Mouse (Mus musculus): ENCODE data around the gene Osbpl10. TPM values are rescaled to one million over a fixed set of nuclear protein-coding genes. Genes with fewer than 3 reads are reported as not detected.
A peak's percentile ranks its signal among the peaks of the same experiment; 100 is the strongest.

Osbpl10 gene
- polyA plus RNA-seq, 1 experiment from 2014 or later = 9.9 TPM

GRCm38 (mm10) chr9:115236352-115236841 lies 258.0 kb downstream of the Osbpl10 start:
- no peaks in the 10 kb centered on the region for H3K27me3 ChIP-seq
- ChIA-PET POLR2A (no interaction called here), CTCF (no interaction called here)
- peak; percentile 84 for ATAC-seq
- in situ Hi-C loops (cut with MboI; ENCODE audit: low pct_unique_long_range_greater_than_20kb) = no loop called here
- TF ChIP-seq CTCF (IDR thresholded peaks at IDR 0.05) = no peak
- peak; percentile 81 for DNase-seq (ENCODE audit: low read depth, low spot score)

GRCm38 (mm10) chr9:115237943-115238342 lies 259.6 kb downstream of the Osbpl10 start:
- ATAC-seq (no peak), DNase-seq (ENCODE audit: low read depth, low spot score) (no peak)
- POLR2A ChIA-PET = no interaction called here
- TF ChIP-seq CTCF (IDR thresholded peaks at IDR 0.05) = no peak
- CTCF ChIA-PET = interaction anchor here (1.3 kb wide), 1 partner anchor 74 kb away, joined by 4 read pairs; no protein-coding TSS in a partner anchor
- H3K27me3 ChIP-seq = no peaks in the 10 kb centered on the region
- in situ Hi-C loops (cut with MboI; ENCODE audit: low pct_unique_long_range_greater_than_20kb) = no loop called here

GRCm38 (mm10) chr9:115239861-115240260 lies 261.5 kb downstream of the Osbpl10 start:
- ChIA-PET POLR2A (no interaction called here), CTCF (interaction anchor here (2.0 kb wide), 1 partner anchor 22 kb away, joined by 5 read pairs; no protein-coding TSS in a partner anchor)
- H3K27me3 ChIP-seq = no peaks in the 10 kb centered on the region
- DNase-seq (ENCODE audit: low read depth, low spot score) = no peak
- in situ Hi-C loops (cut with MboI; ENCODE audit: low pct_unique_long_range_greater_than_20kb) = no loop called here
- TF ChIP-seq CTCF (IDR thresholded peaks at IDR 0.05) = no peak
- ATAC-seq = no peak

- H3K27me3 ChIP-seq = no peaks in the 10 kb centered on the region
- ChIA-PET POLR2A (no interaction called here), CTCF (no interaction called here)
- ATAC-seq = no peak
- DNase-seq (ENCODE audit: low read depth, low spot score) = no peak
- no peak for TF ChIP-seq CTCF (IDR thresholded peaks at IDR 0.05)
- in situ Hi-C loops (cut with MboI; ENCODE audit: low pct_unique_long_range_greater_than_20kb) = no loop called here
Observed at GRCm38 (mm10) chr9:115243630-115244029, 265.3 kb downstream of the Osbpl10 start.

GRCm38 (mm10) chr9:115245092-115245491 lies 266.7 kb downstream of the Osbpl10 start:
- POLR2A ChIA-PET = interaction anchor here (1.2 kb wide), 1 partner anchor 12 kb away, joined by 3 read pairs; no protein-coding TSS in a partner anchor
- ATAC-seq (peak; percentile 38), DNase-seq (ENCODE audit: low read depth, low spot score) (no peak)
- TF ChIP-seq CTCF (IDR thresholded peaks at IDR 0.05) = no peak
- in situ Hi-C loops (cut with MboI; ENCODE audit: low pct_unique_long_range_greater_than_20kb) = no loop called here
- H3K27me3 ChIP-seq = no peaks in the 10 kb centered on the region
- CTCF ChIA-PET = no interaction called here

GRCm38 (mm10) chr9:115249145-115249544 lies 270.8 kb downstream of the Osbpl10 start:
- no peaks in the 10 kb centered on the region for H3K27me3 ChIP-seq
- CTCF ChIA-PET = no interaction called here
- DNase-seq (ENCODE audit: low read depth, low spot score) (no peak), ATAC-seq (no peak)
- in situ Hi-C loops (cut with MboI; ENCODE audit: low pct_unique_long_range_greater_than_20kb) = no loop called here
- no peak for TF ChIP-seq CTCF (IDR thresholded peaks at IDR 0.05)
- POLR2A ChIA-PET = no interaction called here

GRCm38 (mm10) chr9:115257733-115258286 lies 279.4 kb downstream of the Osbpl10 start:
- TF ChIP-seq CTCF (IDR thresholded peaks at IDR 0.05) = no peak
- DNase-seq (ENCODE audit: low read depth, low spot score) (no peak), ATAC-seq (no peak)
- in situ Hi-C loops (cut with MboI; ENCODE audit: low pct_unique_long_range_greater_than_20kb) = no loop called here
- POLR2A ChIA-PET = interaction anchor here (1.1 kb wide), 1 partner anchor 12 kb away, joined by 3 read pairs; no protein-coding TSS in a partner anchor
- CTCF ChIA-PET = interaction anchor here (1.0 kb wide), 1 partner anchor 33 kb away, joined by 3 read pairs; no protein-coding TSS in a partner anchor
- no peaks in the 10 kb centered on the region for H3K27me3 ChIP-seq

GRCm38 (mm10) chr9:115259866-115260265 lies 281.5 kb downstream of the Osbpl10 start:
- in situ Hi-C loops (cut with MboI; ENCODE audit: low pct_unique_long_range_greater_than_20kb) = no loop called here
- no peaks in the 10 kb centered on the region for H3K27me3 ChIP-seq
- no peak for TF ChIP-seq CTCF (IDR thresholded peaks at IDR 0.05)
- ChIA-PET POLR2A (no interaction called here), CTCF (interaction anchor here (1.2 kb wide), 1 partner anchor 19 kb away, joined by 3 read pairs; no protein-coding TSS in a partner anchor)
- DNase-seq (ENCODE audit: low read depth, low spot score) = no peak
- no peak for ATAC-seq

- CTCF ChIA-PET = no interaction called here
- ATAC-seq (no peak), DNase-seq (ENCODE audit: low read depth, low spot score) (no peak)
- no peak for TF ChIP-seq CTCF (IDR thresholded peaks at IDR 0.05)
- no peaks in the 10 kb centered on the region for H3K27me3 ChIP-seq
- POLR2A ChIA-PET = no interaction called here
- in situ Hi-C loops (cut with MboI; ENCODE audit: low pct_unique_long_range_greater_than_20kb) = no loop called here
Observed at GRCm38 (mm10) chr9:115260464-115260863, 282.1 kb downstream of the Osbpl10 start.

GRCm38 (mm10) chr9:115261456-115261855 lies 283.1 kb downstream of the Osbpl10 start:
- TF ChIP-seq CTCF (IDR thresholded peaks at IDR 0.05) = peak; percentile 56
- in situ Hi-C loops (cut with MboI; ENCODE audit: low pct_unique_long_range_greater_than_20kb) = no loop called here
- ATAC-seq = no peak

GRCm38 (mm10) chr9:115261896-115262295 lies 283.5 kb downstream of the Osbpl10 start:
- POLR2A ChIA-PET = no interaction called here
- no peak for TF ChIP-seq CTCF (IDR thresholded peaks at IDR 0.05)
- no peaks in the 10 kb centered on the region for H3K27me3 ChIP-seq
- no peak for ATAC-seq
- in situ Hi-C loops (cut with MboI; ENCODE audit: low pct_unique_long_range_greater_than_20kb) = no loop called here
- CTCF ChIA-PET = interaction anchor here (1.4 kb wide), 1 partner anchor 21 kb away, joined by 5 read pairs; no protein-coding TSS in a partner anchor
- no peak for DNase-seq (ENCODE audit: low read depth, low spot score)

More at GRCm38 (mm10) chr9:115261456-115261855, 283.1 kb downstream of the Osbpl10 start:
- no peaks in the 10 kb centered on the region for H3K27me3 ChIP-seq
- ChIA-PET CTCF (interaction anchor here (1.4 kb wide), 1 partner anchor 21 kb away, joined by 5 read pairs; no protein-coding TSS in a partner anchor), POLR2A (no interaction called here)
- DNase-seq (ENCODE audit: low read depth, low spot score) = no peak
